Mouse (Mus musculus): Measurements from ENCODE around the gene Bmper.

Bmper gene

GRCm38 (mm10) chr9:23374789-23375460 lies 152.0 kb downstream of the Bmper start:
- no peak for DNase-seq (ENCODE audit: low spot score in 2 of 2)

DNA sequence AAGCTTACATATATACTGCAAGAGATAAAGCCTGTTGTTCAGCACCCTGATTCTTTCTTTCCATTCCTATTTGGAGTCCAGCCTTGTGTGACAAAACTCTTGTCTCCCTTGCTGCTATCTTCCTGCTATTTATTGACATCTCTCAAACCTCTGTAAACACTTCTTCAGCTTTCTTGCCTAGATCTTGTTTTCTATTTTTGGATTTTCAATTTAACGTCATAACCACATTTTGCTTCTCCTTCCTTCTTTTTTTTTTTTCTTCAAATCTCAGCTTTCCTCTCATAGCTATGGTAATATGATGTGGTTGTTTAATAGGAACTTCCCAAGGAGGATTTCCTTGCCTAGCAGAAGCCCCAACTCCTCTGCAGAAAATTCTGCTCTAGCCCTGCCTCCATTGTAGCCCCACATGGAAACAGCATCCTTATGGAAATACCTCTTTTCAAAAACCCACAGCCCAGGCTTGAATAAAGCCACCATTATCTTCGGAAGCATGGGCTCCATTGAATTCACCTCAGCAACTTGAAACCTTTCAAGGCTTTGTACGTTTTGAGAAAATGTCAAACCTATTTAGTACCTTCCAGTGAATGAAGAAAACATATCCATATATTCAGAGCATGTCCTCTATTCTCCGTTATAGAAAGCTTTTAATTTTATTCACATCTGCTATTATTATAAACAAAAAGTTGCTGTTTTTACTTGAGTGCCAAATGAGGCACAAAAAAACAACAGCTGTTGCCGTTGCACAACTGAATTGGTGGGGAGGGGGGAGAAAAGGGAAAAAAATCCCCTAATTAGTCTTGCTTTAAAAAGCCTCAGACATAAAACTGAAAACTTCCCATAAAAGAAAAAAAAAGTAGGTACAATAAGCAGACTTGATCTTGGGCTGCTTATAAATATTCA lies 155.2 kb downstream of the Bmper start:
- no peak for DNase-seq (ENCODE audit: low spot score in 2 of 2)

GRCm38 (mm10) chr9:23378731-23379170 lies 155.9 kb downstream of the Bmper start:
- no peak for DNase-seq (ENCODE audit: low spot score in 2 of 2)

GRCm38 (mm10) chr9:23380171-23380835 lies 157.4 kb downstream of the Bmper start:
- DNase-seq (ENCODE audit: low spot score in 2 of 2): no peak

- DNase-seq (ENCODE audit: low spot score in 2 of 2): no peak
Measured at GRCm38 (mm10) chr9:23383291-23383690, 160.4 kb downstream of the Bmper start.

DNA sequence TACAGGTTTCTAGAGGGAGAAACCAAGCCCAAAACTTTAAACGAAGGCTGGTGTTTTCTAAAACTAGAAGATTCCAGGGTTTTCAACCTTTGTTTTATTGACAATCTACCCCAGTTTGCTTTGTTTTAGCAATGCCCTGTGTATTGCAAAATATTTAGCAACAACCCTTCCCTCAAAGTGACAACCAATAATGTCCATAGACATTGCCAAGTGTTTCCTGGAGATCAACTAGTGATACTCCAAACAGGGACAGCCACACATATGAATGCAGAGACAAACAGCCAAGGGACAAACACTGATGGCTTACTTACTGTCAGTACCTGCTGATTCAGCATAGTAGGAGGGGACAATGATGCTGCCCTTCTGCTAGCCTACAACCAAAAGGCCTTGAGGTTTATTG lies 161.0 kb downstream of the Bmper start:
- DNase-seq (ENCODE audit: low spot score in 2 of 2): no peak

DNA sequence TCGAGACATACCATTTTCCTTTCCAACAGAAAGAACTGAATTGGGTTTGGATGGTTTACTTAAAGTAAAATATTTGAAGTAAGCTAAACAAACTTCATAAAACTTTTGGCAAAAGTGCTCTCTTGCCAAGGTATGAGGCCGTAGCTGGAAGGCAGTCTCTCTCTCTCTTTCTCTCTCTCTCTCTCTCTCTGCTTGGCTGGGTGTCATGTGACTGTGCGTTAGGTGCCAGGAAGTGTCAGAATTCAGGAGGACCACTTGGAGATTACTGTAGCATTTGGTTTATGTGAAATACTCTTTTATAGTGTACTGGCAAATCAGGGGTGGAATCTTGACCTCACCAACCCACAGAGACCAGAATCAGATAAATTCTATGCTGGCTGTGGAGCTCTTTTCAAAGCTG lies 162.0 kb downstream of the Bmper start:
- no peak for DNase-seq (ENCODE audit: low spot score in 2 of 2)

- no peak for DNase-seq (ENCODE audit: low spot score in 2 of 2)
Measured at GRCm38 (mm10) chr9:23386201-23386600, 163.3 kb downstream of the Bmper start.

DNA sequence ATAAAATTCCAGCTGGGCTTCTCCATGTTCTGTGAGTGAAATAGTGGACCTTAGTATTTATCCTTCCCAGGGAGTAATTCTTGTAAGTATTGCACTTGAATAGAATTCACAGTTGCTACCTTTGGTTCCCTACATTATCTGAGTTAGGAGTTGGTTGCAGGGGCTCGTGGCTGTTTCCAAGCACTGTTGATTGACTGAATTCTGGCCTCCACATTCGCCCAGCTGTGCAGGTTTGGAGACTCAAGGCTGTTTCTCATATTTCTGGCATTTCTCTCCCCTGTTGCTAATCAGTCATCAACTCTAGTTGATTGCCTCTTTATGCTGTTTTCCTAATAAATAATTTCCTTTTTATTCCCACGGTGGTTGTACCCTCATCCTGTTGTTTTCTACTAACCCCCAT lies 167.2 kb downstream of the Bmper start:
- no peak for DNase-seq (ENCODE audit: low spot score in 2 of 2)

GRCm38 (mm10) chr9:23394652-23395317 lies 171.9 kb downstream of the Bmper start:
- no peak for DNase-seq (ENCODE audit: low spot score in 2 of 2)

- DNase-seq (ENCODE audit: low spot score in 2 of 2): peak; percentile 83 to 86
Measured at GRCm38 (mm10) chr9:23396186-23396585, 173.3 kb downstream of the Bmper start.

GRCm38 (mm10) chr9:23397876-23398275 lies 175.0 kb downstream of the Bmper start:
- DNase-seq (ENCODE audit: low spot score in 2 of 2): no peak

DNA sequence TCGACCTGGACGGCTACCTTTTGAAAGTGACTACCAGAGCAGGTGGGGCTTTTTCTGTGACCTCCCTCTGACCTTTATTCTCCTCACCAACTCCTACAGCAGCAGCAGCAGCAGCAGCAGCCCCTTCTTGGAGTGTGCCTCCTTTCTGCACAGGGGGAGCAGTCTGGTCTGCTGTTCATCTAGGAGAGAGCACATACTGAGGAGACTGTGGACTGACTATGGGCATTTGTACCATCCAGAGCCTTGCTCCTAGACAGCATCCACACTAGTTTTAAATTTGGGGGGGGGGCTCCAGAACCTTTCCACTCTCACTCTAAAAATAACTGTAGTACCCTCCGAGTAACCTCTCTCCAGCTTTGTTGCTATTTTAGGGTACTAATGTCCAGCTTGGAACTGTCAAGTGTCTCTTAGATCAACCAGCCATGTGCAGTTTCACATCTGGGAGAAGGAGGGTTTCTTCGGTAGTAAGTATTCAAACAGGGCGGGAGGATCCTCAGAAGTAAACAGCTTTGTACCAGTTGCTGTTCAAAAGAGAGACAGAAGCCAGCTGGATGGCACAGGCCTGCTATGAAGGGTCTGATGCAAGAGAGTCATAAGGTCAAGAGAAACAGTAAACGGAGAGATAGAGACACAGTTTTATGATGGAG lies 176.9 kb downstream of the Bmper start:
- no peak for DNase-seq (ENCODE audit: low spot score in 2 of 2)

- DNase-seq (ENCODE audit: low spot score in 2 of 2): no peak
Measured at GRCm38 (mm10) chr9:23407416-23407815, 184.5 kb downstream of the Bmper start.

GRCm38 (mm10) chr9:23407935-23408781 lies 185.3 kb downstream of the Bmper start:
- DNase-seq (ENCODE audit: low spot score in 2 of 2): no peak

GRCm38 (mm10) chr9:23410567-23410966 lies 187.7 kb downstream of the Bmper start:
- no peak for DNase-seq (ENCODE audit: low spot score in 2 of 2)

DNA sequence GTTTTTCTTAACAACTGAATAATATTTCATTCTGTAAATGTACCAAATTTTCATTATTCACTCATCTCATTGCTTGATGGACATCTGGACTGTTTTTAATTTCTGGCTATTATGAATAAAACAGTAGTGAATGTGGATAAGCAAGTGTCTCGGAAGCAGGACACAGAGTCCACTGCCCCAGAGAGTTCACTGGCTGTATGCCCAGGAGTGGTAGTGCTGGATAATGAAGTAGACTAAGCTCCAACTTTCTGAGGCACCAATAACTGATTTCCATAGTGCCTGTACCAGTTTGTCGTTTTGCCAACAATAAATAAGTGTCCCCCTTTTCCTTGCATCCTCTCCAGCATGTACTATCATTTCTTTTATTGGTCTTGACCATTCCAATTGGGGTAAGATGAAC lies 190.1 kb downstream of the Bmper start:
- no peak for DNase-seq (ENCODE audit: low spot score in 2 of 2)

- no peak for DNase-seq (ENCODE audit: low spot score in 2 of 2)
Measured at GRCm38 (mm10) chr9:23419107-23419506, 196.2 kb downstream of the Bmper start.

DNA sequence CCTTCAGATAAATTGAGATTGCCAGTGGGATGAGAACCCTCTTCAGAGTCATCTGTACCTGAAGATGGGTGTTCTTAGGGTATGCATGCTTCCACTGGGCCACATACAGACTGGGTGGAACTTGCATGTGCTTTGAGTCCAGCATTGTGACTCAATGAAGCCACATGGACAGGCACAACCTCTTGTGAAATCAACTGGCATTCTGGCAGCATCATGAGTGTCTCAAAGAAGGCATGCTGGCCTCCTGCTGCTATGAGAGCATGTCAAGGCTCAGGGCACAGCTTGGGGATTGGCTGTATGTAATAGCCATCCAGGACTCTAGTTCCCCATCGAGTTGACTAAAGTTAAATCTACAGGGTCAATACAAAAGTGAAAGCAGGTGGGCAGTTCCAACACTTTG lies 200.9 kb downstream of the Bmper start:
- no peak for DNase-seq (ENCODE audit: low spot score in 2 of 2)

- no peak for DNase-seq (ENCODE audit: low spot score in 2 of 2)
Measured at GRCm38 (mm10) chr9:23432631-23433030, 209.8 kb downstream of the Bmper start.

DNA sequence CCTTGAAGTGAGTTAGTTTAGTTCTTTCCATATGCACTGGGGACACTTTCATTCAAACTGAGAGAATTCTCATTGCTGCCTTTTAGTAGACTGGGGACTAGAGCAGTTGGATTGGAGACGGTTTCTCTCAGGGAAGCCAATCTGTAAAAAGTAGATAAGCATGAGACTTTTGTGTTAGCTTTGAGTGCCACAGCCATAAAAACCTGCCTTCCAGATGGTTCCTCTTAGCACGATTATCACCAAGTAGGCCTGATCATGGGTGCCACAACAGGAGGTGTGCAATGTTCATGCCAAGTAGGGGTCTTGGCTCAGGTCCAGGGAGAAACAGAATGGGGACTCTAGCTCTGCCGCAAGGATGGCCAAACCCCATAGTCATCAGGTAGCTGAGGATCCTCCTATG lies 210.4 kb downstream of the Bmper start:
- DNase-seq (ENCODE audit: low spot score in 2 of 2): no peak

Data from heart, adult 9 months (tissue).